Mouse (Mus musculus): ENCODE measurements around the gene Adora2a.
"Not testable (repeated sequence)": the region's sequence is repeated elsewhere in the genome, so short reads cannot be mapped to it uniquely, and the experiment has no call there.

Gene Adora2a

DNA sequence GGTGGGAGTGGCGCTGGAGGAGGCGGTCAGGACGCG is at the start of gene Adora2a:
Gene Adora2a, plus strand, starts transcription at position 6 of the 36 bp plus-strand sequence.
- DNase-seq (ENCODE audit: low spot score), result no peak

DNA sequence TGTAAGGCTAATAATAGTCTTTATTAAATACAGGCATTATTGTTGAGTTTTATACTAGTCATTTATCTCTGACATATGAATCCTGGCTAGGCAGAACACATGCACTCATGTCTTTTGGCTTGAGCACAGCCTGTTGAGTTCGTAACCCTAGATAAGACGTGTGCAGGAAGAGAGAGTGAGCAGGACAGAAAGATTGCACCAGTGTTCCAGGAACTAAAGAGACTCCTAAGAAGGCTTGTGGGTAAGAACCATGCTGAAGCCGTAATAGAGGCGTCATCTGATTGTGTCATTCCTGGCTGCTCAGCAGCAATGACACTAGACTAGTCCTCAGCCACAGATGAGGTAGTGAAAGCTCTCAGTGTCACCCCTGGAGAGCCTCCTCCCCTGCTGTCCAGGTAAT is 43.7 kb upstream of the Adora2a start:
- DNase-seq (ENCODE audit: low spot score), result peak; percentile 24

DNA sequence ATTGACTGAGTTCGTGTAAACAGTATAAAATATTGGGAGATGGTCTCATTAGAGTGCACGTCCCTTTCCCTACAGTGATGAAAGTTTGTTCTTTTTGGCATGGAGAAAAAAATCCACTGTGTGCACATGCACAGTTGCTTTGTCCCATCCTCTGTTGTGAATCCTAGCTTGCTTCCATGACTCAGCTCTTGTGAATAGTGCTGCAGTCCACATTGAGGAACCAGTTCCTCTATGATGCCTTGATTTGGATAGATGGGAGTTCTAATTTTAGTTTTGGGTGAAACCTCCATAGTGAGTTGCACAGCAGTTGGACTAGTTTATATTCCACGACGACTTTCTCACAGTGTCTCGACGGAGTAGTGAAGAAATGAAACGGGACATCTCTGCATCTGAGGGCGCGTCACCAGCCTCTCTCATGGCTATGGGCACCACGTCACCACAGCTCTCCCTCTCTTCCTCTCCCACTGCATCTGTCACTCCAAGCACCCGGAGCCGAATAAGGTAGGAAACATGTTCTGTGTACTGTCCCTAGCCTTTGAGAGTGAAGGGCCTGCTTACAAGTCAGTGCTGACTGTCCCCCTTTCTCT is 40.2 kb upstream of the Adora2a start:
- no peak for DNase-seq (ENCODE audit: low spot score)

DNA sequence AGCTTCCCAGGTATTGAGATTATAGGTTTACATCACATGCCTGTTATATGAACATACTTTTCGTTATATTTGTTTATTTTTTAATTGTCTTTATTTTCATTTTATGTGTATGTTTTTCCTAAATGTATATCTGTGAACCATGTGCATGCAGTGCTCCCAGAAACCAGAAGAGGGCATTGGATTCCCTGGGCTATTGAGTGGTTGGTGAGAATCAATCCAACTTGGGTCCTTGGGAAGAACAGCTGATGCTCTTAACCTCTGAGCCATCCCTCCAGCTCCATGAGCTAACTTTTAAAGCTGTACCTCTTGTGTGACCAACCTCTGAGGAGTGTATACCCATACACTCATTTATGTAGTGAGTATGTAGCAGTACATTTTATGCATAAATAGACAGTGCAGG is 39.2 kb upstream of the Adora2a start:
- peak; percentile 28 for DNase-seq (ENCODE audit: low spot score)

DNA sequence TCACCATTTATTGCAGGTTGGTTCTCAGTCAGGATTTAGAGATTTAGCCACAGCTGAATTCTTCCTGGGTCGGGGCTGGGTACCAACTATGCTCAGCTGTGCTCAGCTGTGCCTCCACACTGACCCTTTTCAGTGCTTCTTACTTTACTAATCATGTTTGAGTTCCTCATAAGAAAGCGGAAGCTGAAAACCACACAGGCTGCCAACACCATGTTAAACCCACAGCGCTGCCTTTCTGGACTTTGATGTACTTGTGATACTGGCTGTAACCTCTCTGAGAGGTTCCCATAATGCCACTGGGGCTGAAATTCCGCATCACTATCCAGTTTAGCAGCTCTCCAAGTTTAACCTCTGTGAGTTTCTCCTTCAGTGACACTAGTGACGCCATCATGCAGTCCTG is 34.0 kb upstream of the Adora2a start:
- DNase-seq (ENCODE audit: low spot score), result no peak

DNA sequence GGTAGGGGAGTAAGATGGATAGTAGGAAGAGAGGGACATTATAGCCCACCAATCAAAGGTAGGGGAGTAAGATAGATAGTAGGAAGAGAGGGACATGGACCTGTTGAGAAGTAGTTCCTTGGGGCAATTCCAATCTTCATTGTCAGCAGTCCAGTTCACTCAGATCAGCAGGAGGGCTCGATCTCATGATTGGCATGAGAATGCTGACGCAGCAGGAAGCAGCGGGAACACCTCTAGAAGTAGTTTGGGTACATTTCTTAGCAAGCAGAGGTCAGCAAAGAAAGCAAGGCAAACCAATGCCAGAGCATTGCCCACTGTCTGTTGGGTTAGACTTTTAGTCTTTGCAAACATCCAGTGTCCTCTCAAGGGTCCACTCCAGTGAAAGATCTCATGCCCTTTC is 32.9 kb upstream of the Adora2a start:
- no peak for DNase-seq (ENCODE audit: low spot score)

DNA sequence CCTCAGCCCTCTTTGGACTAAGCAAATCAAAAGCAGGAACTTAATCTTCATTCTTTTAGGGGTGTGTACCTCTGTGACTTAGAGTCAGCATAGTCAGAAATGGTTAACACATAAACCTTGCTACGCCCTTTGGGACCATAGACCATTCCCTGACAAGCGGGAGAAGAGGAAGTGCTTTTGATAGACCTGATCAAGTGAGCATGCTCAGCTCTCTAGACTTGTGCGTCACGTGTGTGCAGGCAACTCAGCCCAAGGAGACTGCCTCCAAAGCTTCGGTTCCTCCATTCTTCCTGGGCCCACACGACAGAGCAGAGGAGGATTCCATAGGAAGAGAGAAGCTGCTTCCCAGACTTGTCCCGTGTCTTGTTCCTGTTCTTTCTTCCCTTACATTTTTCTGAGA is 28.1 kb upstream of the Adora2a start:
- DNase-seq (ENCODE audit: low spot score), result no peak

DNA sequence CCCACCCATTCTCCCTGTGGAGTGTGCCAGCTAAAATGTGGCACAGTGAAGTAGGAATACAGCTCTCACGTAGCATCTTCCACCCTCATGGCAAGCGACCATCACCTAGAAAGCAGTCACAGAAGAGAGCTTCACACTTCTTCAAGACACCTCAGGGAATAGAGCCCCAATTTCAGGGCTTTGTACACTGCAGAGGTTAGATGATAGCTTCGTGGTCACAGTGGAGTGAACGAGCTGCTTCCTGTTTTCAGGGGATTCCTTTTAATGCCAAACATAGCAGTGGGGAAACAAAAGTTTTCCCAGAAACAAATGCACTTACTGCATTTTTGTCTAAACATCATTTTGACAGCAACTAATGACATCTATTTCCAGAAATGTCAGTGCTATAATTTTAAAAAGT is 27.3 kb upstream of the Adora2a start:
- DNase-seq (ENCODE audit: low spot score), result no peak

DNA sequence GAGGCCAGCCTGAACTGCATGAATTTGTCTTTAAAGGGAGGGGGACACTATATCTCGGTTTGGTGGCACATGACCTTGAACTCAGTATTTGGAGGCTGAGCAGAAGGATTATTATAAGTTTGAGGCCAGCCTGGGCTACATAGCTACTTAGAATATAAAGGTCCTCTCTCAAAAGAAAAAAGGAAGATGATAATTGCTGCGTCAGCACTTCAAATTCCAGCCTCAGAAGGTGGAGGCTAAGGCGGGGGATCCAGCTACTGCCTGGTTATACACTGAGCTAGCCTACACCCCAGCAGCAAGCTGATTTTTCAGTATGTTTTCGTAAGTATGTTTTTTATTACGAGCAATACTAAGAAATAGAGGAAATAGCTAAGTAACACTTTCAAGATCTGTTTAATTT is 26.0 kb upstream of the Adora2a start:
- no peak for DNase-seq (ENCODE audit: low spot score)

DNA sequence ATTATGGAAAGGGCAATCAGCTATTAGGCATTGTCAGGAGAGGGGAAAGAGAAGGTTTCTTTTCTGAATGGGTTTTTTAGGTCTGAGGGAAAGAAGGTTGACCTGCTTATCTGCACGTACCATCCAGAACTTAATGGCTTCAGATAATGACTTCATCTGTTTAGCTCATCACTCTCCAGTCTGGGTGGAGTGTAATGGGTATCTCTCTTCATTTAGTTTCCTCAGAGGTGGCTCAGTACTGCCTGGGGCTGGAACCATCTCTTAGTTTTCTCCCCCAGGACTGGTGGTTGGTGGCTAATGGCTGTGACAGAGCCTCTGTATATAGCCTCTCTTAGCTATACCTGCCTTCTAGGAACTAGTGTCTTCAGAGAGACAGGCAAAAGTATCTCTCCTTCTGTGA is 25.3 kb upstream of the Adora2a start:
- no peak for DNase-seq (ENCODE audit: low spot score)

DNA sequence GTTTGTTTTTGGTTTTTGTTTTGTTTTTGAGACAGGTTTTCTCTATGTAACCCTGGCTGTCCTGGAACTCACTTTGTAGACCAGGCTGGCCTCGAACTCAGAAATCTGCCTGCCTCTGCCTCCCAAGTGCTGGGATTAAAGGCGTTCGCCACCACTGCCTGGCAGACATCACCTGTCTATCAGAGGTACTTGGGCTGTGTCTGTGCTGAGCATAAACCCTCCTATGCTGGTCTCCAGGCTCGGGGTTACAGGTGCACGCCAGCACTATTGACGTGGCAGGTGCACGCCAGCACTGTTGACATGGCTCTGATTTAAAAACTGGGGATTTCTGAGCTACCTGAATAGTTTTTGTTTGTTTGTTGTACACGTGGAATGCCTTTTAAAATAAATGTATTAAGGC is 24.5 kb upstream of the Adora2a start:
- not testable (repeated sequence) for DNase-seq (ENCODE audit: low spot score)

DNA sequence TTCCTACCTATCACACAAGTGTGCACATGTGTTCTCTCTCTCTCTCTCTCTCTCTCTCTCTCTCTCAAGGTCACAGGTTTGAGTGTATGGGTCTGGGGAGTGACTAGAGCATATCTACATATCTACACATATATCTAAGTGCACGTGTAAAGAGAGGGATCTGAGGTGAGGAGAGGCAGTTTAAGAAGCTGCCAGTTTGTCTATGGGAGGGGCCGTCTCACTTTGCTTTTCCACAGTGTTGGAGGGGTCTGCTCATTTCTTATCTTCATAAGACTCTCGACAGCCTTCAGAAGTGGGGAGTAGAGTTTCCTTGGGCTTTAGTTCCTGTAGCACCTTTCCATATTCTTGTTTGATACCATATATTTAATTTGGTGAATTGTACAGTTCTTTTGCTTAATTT is 23.4 kb upstream of the Adora2a start:
- DNase-seq (ENCODE audit: low spot score), result no peak

DNA sequence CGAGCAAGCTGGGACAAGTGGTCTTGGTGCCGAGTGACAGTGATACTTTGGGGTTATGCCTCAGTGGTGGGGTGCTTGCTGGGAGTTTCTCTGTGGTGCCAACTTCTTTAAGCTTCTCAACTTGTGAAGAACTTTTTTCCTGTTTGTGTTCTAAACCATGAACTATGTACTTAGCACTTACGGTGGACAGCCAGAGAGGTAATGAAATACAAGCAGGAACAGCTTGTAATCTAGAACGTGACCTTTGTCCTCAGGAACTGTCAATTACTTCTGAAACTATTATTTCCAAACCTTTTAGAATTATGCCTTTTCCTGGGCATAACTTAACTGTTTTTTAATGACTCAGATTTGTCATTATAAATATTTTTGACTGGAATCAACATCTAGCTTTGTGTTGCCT is 22.3 kb upstream of the Adora2a start:
- DNase-seq (ENCODE audit: low spot score), result no peak

DNA sequence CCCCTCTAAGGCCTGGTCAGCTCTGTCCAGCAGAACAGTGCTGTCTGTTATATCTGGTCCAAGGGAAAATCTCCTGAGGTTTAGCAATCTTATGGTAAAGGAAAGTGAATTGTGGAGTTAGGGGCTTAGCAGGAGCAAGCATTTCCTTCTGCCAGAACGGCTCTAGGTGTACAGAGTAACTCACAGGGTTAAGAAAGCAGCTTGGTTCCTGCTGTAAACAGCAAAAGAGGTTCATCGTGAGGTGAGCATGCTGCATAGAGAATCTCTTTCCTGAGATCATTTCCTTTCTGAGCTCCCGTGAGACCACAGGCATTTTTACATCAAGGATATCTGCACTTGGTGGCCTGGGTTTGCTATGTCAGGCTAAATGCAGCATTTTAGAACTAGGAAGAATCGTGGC is 21.8 kb upstream of the Adora2a start:
- DNase-seq (ENCODE audit: low spot score), result no peak

DNA sequence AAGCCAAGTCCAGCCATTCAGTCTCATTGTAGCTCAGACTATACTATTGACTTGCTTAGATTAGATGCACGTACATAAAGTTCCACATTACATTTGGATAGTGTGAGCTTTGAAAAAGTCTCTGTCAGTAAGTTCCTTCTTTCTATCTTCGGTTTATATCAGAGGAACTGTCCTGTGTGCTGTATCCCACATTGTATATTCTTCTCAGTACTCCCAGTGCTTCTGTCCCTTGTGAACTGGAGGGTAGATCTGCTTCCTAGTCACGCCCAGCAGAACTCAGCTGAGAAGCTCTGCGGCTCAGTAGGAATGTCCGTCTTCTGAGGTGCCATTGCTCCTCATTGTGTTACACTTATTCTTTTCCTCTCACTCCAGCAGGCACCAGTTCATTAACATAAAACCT is 18.1 kb upstream of the Adora2a start:
- DNase-seq (ENCODE audit: low spot score), result no peak

DNA sequence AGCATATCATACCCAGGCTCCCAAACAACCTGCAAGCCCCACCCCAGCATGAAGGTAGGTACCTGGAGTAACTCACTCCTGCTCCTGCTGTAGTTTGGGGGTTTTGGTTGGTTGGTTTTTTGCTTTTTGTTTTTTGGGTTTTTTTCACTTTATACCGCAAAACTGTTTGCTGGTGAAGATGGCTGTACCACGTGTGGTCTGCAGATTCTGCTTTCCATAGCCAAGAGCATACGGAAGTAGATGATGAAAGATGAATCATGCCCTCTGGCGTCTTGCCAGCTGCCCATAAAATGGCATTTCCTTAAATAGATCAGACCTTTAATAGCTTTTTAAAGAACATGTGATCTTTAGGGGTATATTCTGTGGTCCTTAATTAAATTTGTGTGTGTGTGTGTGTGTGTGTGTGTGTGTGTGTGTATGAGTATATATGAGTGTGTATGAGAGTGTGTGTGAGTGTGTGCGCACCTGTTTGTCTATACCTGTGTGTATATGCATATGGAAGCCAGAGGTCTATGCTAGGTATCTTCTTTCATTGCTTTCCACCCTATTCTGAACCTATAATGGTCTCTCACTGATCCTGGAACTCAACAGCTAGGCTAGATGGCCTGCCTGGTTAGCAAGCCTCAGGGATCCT is 16.8 kb upstream of the Adora2a start:
- peak; percentile 68 for DNase-seq (ENCODE audit: low spot score)

DNA sequence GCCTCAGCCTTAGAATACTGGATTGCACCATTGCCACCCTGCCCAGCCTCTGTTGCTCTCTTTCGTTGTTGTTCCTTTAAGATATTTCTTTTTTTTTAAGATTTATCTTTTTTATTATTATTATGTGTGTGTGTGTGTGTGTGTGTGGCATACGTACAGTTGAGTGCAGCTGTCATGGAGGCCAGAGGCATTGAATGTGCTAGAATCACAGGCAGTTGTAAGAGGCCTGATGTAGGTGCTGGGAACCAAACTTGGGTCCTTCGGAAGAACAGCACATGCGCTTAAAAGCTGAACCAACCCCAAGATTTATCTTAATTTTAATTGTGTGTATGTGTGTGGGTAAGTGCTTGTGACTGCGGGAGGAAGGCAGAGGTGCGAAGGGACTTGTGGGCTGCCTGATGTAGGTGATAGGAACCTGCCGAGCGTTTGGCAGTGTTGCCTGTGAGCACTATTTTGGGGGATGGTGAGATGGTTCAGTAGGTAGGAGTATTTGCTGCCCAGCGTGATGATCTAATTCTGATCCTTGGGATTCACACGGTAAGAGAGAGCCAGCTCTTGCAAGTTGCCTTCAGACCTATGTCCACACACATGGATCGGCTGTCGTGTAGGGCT is 15.4 kb upstream of the Adora2a start:
- no peak for DNase-seq (ENCODE audit: low spot score)

DNA sequence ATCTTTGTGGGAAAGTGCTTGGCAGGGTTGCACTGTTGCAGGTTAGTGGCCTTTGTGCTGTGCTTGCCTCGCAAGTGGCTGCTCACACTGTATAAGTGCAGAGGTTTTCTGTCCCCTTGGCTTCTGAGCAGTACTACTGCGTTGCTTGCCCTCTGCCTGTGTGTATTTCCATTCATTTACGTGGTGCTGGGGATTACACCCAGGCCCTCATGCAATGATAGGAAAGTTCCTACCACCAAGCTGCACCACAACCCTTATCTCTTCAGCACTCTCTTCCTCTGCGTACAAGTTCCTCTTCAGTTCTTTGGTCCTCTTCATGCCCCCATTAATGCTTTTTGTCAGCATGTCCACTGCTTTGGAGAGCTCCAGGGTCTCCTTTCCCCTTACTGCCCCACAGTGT is 14.7 kb upstream of the Adora2a start:
- no peak for DNase-seq (ENCODE audit: low spot score)

DNA sequence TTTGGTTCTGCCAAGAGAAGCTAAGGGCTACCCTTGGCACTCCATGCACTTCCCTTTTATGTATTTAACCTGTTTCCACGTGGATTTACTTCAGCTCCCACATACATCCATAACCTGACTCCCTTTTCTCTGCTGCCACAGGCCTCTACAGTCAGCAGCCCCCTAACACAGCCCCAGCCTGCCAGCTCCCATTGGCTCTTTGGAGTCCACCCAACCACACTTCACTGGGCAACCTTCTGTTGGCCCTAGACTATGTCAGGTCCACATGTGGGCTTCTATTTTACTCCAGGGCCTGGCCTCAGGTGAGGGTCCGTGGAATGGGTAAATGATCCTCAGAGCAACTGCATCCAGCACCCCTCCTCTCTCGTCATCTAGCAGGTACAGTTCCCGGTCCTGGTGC is 14.1 kb upstream of the Adora2a start:
- DNase-seq (ENCODE audit: low spot score), result no peak

DNA sequence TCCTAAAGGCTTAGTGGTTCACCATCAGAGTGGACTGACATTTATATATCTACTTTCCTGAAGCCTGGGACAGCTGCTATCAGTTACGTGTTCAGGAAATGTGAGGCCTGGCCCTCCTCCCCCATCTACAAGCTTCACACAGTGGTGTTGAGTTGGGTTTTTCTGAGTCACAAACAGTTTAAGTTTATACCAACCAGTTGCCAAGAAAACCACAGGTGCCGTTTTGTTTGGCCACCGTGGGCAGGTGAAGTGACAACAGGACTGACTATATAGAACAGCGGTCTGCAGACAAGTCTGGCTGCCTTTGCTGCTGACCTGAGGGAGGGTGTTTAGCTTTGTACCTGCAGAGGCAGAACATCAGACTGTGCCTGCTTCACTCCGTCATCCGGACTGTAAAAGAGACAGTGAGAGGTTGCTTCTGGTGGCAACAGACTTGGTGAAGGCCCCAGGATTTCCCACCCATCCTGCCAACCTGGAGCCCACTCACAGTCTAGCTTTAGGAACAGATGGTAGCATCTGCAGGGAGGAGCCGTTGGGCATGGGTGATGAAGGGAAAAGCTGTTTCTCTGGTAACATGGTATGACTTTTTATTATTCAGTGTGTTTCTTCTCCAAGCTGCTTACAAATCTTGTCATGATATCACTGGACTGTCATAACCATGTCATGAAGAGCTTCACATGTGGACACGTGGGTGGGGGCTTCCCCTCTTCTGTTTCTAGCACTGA is 13.2 kb upstream of the Adora2a start:
- no peak for DNase-seq (ENCODE audit: low spot score)

DNA sequence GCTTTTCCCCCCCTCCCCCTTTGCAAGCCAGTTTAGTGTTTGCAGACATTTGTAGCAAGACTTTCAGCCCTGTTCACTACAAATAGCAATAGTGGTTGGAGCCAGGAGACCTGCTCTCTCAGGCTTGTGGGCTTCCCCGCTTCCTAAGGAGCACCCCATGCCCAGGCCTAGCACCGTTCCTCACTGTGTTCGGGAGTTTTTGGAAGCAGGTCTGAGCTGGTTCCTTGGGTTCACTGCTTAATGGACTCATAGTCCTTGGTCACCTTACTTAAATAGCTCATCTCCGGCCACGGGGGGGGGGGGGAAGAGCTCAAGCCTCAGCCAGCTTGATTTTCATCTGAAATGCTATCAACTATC is 12.7 kb upstream of the Adora2a start:
- DNase-seq (ENCODE audit: low spot score), result no peak

DNA sequence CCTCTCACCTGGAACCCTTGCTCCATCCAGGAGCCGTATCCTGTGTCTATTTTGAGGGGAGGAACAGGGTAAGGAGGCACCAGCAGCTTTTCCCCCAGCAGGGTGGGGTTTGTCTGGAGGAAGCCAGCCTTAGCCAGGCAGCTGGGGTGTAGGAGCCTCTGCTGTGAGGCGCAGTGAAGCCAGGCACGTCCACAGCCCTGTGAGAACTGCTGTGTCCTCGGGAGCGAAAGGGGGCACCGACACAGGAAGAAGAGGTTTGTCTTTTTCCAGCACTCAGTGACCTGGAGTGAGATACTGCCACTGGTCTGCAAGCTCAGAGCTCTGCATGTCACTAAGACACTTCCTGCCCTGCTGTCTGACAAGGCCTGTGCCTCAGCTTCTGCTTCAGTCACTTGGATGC is 12.3 kb upstream of the Adora2a start:
- DNase-seq (ENCODE audit: low spot score), result no peak

DNA sequence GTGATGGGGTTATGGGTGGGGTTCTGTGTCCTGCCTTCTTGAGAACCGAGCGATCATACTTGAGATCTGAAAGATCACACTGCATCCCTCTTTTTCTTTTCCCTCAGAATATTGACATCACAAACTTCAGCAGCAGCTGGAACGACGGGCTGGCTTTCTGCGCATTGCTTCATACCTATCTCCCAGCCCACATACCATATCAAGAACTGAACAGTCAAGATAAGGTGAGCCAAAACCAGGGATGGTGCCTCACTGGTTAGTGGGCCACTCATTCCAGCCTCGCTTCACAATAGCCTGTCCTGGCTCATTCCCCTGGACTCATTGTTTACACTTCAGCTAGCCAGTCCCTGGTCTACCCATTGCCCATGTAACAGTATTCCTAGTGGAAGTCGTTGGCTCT is 9.5 kb upstream of the Adora2a start:
- DNase-seq (ENCODE audit: low spot score), result no peak

DNA sequence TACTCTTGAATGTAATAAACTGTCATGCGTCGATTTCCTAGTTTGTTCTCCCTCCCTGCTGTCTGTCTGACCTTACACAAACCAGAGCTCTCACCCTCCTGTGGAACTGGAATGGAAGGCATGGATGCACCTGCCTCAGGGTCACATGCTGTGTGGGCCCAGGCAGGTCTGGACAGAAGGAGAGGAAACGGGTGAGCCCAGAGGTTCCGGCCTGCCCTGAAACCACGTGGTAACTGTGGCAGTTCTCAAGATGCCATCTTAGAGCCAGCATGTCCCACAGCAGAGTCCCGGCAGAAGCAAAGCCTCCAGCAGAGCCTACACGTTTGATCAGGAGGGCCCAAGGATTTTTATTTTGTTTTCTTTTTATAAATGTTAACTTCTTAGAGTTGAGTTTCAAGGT is 4.3 kb upstream of the Adora2a start:
- DNase-seq (ENCODE audit: low spot score), result no peak

Data from adipocyte (in vitro differentiated cells).